Mouse (Mus musculus) embryo, embryonic 11 days (tissue): Measurements from ENCODE around the gene Ncbp2.
A peak's percentile ranks its signal among the peaks of the same experiment; 100 is the strongest.

Experiments used
- DNase-seq: peaks from one replicate; pipeline ENCODE4 v3.0.0-alpha.2; 2015

The Ncbp2 gene

GRCm38 (mm10) chr16:31948345-31948774, at the start of gene Ncbp2, which contains the start of gene 0610012G03Rik:
Gene Ncbp2 (plus strand): TSS chr16:31948513.
Gene 0610012G03Rik (minus strand): TSS chr16:31948494.
- peak; percentile 97 for DNase-seq

GRCm38 (mm10) chr16:31898546-31899326, 49.6 kb upstream of the Ncbp2 start:
- no peak for DNase-seq

- no peak for DNase-seq
Observed at GRCm38 (mm10) chr16:31901886-31902285, 46.4 kb upstream of the Ncbp2 start.

GRCm38 (mm10) chr16:31903239-31903638, 45.1 kb upstream of the Ncbp2 start:
- DNase-seq, result no peak

- DNase-seq, result no peak
Observed at GRCm38 (mm10) chr16:31905331-31905730, 43.0 kb upstream of the Ncbp2 start.

GRCm38 (mm10) chr16:31905891-31906825, 42.2 kb upstream of the Ncbp2 start:
- DNase-seq, result no peak

- peak; percentile 59 for DNase-seq
Observed at GRCm38 (mm10) chr16:31906896-31907295, 41.4 kb upstream of the Ncbp2 start.

- DNase-seq, result no peak
Observed at GRCm38 (mm10) chr16:31908959-31909358, 39.4 kb upstream of the Ncbp2 start.

GRCm38 (mm10) chr16:31910281-31910847, 37.9 kb upstream of the Ncbp2 start:
- no peak for DNase-seq

GRCm38 (mm10) chr16:31917776-31918175, 30.5 kb upstream of the Ncbp2 start:
- DNase-seq, result no peak

- peak; percentile 90 for DNase-seq
Observed at GRCm38 (mm10) chr16:31918248-31918724, 30.0 kb upstream of the Ncbp2 start.

- no peak for DNase-seq
Observed at GRCm38 (mm10) chr16:31924368-31924767, 23.9 kb upstream of the Ncbp2 start.

- DNase-seq, result no peak
Observed at GRCm38 (mm10) chr16:31926091-31926490, 22.2 kb upstream of the Ncbp2 start.

GRCm38 (mm10) chr16:31926547-31927182, 21.6 kb upstream of the Ncbp2 start:
- DNase-seq, result no peak

- no peak for DNase-seq
Observed at GRCm38 (mm10) chr16:31927412-31927811, 20.9 kb upstream of the Ncbp2 start.

- no peak for DNase-seq
Observed at GRCm38 (mm10) chr16:31931330-31931729, 17.0 kb upstream of the Ncbp2 start.

- DNase-seq, result no peak
Observed at GRCm38 (mm10) chr16:31932255-31932654, 16.1 kb upstream of the Ncbp2 start.

- peak; percentile 96 for DNase-seq
Observed at GRCm38 (mm10) chr16:31932840-31933697, 15.2 kb upstream of the Ncbp2 start.

GRCm38 (mm10) chr16:31933751-31934549, 14.4 kb upstream of the Ncbp2 start, which contains the start of gene Pigz:
Gene Pigz (plus strand): TSS chr16:31933851.
- peak; percentile 34 for DNase-seq

GRCm38 (mm10) chr16:31934550-31935010, 13.7 kb upstream of the Ncbp2 start:
- no peak for DNase-seq
